Mouse (Mus musculus) 3T3-L1 (cell line): ENCODE measurements around the gene Tmem206.

Experiments used
- DNase-seq: peaks from one replicate; pipeline ENCODE4 v3.0.0-alpha.2; 2015; ENCODE audit warnings: low read depth, low spot score

The Tmem206 gene

GRCm38 (mm10) chr1:191307766-191308455, 17.8 kb upstream of the Tmem206 start:
- peak; percentile 41 for DNase-seq

- DNase-seq, result no peak
These were observed 14.3 kb upstream of the Tmem206 start for GRCm38 (mm10) chr1:191311296-191311898.

GRCm38 (mm10) chr1:191312513-191312941, 13.2 kb upstream of the Tmem206 start:
- DNase-seq, result peak; percentile 91

GRCm38 (mm10) chr1:191313158-191313557, 12.6 kb upstream of the Tmem206 start:
- no peak for DNase-seq

GRCm38 (mm10) chr1:191313926-191314325, 11.8 kb upstream of the Tmem206 start:
- DNase-seq, result peak; percentile 59

GRCm38 (mm10) chr1:191316818-191317217, 8.9 kb upstream of the Tmem206 start:
- DNase-seq, result peak; percentile 25

- DNase-seq, result peak; percentile 61
These were observed 8.0 kb upstream of the Tmem206 start, which contains the start of gene Nenf for GRCm38 (mm10) chr1:191317591-191318196. Gene Nenf (minus strand): TSS chr1:191318194.

- peak; percentile 29 for DNase-seq
These were observed 7.0 kb upstream of the Tmem206 start for GRCm38 (mm10) chr1:191318686-191319085.

- no peak for DNase-seq
These were observed 2.3 kb upstream of the Tmem206 start for GRCm38 (mm10) chr1:191323381-191323780.

GRCm38 (mm10) chr1:191324733-191325590, 750 bp upstream of the Tmem206 start:
- DNase-seq, result no peak

- DNase-seq, result peak; percentile 39
These were observed 646 bp downstream of the Tmem206 start for GRCm38 (mm10) chr1:191326233-191326882.

GRCm38 (mm10) chr1:191327258-191327657, 1.5 kb downstream of the Tmem206 start:
- no peak for DNase-seq

GRCm38 (mm10) chr1:191328019-191328441, 2.3 kb downstream of the Tmem206 start:
- no peak for DNase-seq

- DNase-seq, result no peak
These were observed 4.6 kb downstream of the Tmem206 start for GRCm38 (mm10) chr1:191330356-191330755.

GRCm38 (mm10) chr1:191334500-191334899, 8.8 kb downstream of the Tmem206 start:
- no peak for DNase-seq

GRCm38 (mm10) chr1:191339876-191340275, 14.2 kb downstream of the Tmem206 start:
- no peak for DNase-seq

- DNase-seq, result no peak
These were observed 14.8 kb downstream of the Tmem206 start for GRCm38 (mm10) chr1:191340530-191340929.

- DNase-seq, result no peak
These were observed 21.9 kb downstream of the Tmem206 start for GRCm38 (mm10) chr1:191347602-191348001.

- no peak for DNase-seq
These were observed 22.9 kb downstream of the Tmem206 start for GRCm38 (mm10) chr1:191348592-191348991.

GRCm38 (mm10) chr1:191348996-191349395, 23.3 kb downstream of the Tmem206 start:
- no peak for DNase-seq

GRCm38 (mm10) chr1:191349486-191350037, 23.9 kb downstream of the Tmem206 start:
- DNase-seq, result no peak
